Mouse (Mus musculus) ES-CJ7 (cell line): Measurements from ENCODE around the gene Ppp1r18.

Source experiments
- DNase-seq: peaks from one replicate; pipeline ENCODE4 v3.0.0; 2011; ENCODE audit warnings: low read depth, low spot score

Ppp1r18 gene

DNA sequence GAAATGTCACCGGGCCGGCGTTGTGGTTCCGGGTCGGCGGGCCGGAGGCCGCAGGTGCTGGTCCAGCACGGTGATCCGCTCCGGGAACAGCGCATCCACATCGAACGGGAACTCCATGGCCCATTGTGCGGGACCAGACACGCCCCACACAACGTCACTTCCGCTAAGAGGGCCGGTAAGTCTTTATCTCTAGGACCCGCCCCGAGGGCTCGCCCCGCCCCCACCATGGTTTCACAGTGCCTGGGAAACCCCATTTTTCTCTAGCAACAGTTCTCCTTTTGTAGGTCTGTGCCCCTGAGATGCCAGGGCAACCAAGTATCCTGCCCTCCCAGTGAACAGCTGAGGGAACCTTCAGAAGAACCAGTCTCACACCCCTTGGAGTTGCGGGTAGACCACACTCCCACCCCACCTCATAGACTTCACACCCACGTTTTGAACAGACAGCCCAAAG lies 44.6 kb downstream of the Ppp1r18 start, which contains the start of gene Atat1:
Atat1 (minus strand) TSS at position 157 of the 451 bp plus-strand sequence.
- DNase-seq = peak; percentile 91

DNA sequence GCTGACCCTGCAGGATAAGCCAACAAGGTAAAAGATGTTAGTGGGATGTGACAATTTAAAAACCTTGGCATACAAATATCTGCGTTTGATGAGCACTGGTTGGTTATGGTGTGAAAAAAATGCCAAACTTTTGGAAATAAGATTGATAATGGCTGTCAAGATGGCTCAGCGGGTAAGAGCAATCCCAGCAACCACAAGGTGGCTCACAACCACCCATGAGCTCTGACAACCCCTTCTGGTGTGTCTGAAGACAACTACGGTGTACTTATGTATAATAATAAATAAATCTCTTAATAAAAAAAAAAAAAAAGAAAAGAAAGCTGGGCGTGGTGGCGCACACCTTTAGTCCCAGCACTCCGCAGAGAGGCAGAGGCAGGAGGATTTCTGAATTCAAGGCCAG lies 49.6 kb downstream of the Ppp1r18 start:
- DNase-seq = no peak

DNA sequence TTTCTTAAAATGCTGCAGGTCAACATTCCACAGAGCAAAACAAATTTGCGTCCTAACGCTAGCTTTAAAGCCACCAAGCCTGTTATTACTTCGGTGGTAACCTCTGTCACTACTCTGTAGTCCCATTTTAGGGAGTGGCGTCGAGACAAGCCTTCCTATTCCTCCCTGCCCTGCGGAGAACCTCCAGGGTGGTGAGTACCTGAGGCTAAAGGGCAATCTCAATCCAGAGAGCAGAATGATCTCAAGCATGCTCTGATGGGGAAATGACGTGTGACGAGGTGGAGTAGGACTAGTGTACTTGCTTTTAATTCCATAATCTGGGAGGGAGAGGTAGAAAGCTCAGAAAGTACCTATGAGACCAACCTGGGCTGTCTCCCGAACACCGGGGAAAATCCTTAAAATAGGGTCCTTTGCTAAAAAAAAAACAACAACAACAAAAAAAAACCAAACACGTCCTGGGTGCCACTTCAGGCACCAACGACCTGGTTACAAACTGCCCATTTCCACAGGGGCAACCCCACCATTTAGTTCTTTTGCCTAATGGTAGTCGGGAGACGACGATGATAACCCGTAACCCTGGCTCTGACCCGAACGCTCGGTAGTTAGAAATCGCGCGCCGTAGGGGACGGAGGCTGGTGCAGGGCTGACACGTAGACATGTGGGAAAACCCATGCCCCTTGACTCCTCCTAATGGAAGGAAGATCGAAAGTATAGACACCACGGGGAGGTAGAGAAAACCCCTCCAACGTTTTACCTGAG lies 50.3 kb downstream of the Ppp1r18 start:
- peak; percentile 58 for DNase-seq

DNA sequence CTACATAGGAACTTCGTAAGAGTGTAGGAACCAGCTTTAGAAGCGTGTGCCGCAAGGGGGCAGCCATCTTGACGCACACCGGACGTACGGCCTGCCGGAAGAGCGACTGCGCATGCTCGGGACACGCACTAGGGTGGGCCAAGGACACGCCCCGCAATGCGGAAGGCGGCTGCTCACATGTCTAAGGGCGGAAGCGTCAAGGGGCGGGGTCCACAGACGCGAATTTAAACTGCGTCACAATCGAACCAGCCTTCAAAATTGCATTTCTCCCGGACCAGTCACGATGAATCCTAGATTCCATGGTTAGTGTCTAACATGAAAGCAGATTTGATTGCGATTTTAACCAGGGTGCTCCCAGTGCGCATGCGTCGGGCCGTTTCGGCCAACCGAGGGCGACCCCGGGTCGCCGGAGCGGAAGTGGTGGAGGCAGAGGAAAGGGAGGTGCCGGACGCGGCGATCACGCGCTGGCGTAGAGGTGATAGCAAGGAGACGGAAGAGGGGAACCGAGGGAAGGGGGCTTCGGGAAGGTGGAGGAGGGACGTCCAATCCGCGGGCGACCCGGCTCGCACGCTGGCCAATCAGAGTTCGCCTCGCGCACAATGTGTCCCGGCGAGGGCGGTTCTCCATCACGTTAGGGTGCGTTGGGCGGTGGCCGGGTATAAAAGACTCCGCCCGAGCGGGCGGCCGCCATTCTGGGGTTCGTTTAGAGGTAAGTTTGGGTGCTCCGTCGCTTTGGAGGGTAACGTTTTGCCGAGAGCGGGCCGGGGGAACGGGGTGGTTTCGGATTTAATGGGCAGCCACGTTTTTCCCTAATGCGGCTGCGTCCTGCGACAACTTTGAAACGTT lies 51.1 kb downstream of the Ppp1r18 start, which contains the start of the genes Mrps18b and Ppp1r10:
Mrps18b (minus strand) TSS at position 93 of the 846 bp plus-strand sequence.
Ppp1r10 (plus strand) TSS at position 138 of the 846 bp plus-strand sequence.
- DNase-seq = peak; percentile 99

DNA sequence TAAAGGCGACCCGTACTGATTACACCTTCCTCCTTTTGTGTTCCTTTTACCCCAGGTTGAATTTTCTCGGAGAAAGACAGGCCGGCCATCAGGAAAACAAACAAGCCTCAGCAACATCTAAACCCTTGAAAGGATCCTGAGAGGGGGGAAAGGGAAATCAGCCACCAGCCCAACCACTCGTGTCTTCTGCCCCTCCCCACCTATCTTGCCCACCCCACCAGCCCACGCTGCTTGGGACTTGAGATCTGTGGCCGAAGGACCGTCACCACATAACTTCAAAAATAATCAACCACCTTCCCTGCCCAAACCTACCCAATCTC lies 51.7 kb downstream of the Ppp1r18 start:
- no peak for DNase-seq

DNA sequence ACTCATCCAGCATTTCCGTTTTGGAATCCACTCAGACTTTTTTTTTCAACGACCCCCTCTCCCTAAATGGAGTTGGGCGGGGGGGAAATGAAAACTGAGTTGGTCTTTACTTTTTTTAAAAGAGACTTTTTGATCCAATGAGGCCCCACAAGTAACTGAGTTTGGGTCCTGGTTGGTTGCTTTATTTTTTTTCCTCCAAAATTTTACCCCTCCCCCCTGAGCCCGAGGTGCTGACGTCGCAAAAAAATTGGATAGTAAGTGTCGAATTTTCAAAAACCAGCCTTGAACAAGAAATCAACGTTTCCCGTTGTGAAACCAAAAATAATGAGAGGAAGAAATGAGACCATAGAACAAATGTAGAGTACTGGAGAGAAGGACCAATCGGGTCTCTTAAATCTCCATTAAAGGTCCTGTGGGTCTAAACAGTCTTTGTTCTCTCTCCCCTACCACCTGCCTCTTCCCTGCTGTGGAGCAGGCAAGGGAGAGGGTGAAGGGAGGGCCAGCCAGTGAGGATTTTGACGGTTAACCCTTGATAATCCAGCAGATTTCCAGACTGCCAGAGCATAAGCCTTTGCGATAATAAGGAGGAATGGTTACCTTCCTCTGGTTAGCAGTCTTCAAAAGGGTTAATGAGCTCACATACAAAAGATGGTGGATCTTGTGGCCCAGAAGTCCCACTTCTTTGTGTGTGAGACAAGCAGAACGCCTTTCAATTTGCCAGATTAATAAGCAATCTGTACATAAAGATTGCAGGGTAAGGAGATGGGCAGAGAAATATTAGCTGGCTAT lies 52.3 kb downstream of the Ppp1r18 start:
- peak; percentile 71 for DNase-seq

DNA sequence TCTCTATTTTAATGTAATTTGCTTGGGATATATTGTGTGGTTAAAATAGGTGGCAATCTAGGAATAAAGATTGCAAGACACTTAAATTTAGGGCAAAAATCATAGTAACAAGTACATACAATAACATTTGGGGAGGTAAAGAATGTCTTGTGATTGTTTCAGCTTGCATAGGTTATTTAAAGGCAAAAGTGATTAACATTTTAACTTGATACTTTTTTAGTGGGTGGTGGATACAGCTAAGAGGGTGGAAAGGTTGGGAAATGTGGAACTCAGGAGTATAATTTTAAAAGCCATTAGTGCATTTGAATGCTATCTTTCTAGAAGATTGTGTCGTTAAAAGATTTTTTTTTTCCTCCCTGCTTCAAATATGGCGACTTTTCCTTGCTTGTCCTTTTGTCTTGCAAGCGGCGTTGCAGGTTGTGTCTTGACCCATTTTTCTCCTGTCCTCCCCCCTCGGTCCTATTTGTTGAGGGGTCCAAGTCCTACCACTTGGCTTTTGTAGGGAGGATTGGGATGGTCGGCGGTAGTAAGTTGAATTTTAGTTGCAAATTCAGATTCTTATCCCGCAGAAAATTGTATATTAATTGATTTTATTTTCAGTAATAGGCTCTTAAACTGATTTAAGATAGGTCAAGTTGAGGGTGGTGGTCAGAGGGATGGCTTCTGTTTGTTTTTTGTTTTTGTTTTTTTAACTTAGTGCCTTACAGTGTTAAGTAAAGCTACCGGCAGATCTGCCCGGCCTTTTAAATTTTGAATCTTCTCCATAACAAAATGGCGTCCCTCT lies 53.1 kb downstream of the Ppp1r18 start:
- DNase-seq = peak; percentile 74

DNA sequence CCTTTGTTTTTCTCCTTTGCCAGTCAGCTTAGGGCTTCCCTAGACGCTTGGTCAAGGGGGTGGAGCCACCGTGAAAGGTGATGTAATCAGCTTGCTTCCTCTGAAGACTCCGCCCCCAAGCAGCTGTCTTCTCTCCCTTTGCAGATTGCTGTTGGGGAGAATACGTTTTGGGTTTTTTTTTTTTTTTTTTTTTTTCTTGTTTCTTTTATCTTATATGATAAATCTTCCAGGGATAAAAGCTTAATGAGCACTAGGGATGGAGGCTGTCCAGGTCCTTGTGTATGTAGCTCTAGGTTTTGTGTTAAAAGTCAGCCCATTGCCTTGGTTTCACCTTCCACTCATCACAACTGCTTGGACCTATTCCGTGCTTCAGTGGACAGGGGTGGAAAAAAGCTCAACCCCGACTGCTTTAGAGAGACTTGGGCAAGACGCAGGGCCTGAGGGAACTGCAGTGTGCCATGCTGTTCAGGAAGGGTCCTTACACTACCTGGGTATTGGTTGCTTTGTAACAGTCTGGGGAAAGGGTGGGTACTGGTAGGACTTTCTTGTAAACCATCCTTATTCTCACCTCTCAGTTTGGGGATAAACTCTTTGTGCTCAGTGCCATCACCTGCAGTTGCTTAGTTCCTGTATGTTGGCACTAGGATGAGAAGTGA lies 53.8 kb downstream of the Ppp1r18 start:
- peak; percentile 98 for DNase-seq

DNA sequence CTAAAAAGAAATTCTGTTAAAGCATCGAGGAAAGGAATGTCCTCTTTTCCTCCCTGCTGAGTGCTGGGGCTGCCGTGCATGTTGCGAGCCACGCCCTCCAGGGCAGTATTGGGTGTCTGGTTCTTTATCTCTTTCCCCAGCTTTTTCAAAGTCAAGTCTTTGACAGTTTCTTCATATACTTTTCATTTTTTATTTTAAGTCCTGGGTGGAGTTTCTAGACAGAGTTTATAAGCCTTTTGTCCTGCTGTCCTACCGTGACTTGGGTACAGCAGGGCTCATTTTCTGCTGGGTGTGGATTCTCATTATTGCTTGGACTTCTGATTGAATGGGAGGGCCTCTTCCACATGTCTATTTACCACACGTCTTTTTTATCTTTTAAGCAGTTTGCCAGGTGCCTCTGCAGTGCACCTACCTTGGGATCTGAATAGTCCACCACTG lies 54.5 kb downstream of the Ppp1r18 start:
- no peak for DNase-seq

DNA sequence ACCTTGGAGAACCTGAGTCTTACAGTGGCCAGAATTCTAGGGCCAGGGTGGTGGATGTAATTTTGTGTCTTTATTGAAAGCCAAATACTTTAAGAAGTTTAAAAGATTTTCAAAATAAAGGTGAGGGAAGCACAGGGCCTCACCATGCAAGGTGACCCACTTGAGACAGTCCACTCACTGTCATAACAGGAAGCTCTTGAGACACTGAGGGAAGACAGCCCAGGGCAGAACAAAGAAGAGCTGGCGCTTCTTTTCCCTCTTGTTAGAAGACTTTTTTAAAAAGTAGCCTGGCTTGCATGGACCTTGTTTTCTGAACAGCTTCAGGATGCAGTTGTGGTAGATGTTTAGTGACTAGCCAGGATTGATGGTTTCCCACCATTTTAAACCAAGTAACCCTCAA lies 55.0 kb downstream of the Ppp1r18 start:
- no peak for DNase-seq

DNA sequence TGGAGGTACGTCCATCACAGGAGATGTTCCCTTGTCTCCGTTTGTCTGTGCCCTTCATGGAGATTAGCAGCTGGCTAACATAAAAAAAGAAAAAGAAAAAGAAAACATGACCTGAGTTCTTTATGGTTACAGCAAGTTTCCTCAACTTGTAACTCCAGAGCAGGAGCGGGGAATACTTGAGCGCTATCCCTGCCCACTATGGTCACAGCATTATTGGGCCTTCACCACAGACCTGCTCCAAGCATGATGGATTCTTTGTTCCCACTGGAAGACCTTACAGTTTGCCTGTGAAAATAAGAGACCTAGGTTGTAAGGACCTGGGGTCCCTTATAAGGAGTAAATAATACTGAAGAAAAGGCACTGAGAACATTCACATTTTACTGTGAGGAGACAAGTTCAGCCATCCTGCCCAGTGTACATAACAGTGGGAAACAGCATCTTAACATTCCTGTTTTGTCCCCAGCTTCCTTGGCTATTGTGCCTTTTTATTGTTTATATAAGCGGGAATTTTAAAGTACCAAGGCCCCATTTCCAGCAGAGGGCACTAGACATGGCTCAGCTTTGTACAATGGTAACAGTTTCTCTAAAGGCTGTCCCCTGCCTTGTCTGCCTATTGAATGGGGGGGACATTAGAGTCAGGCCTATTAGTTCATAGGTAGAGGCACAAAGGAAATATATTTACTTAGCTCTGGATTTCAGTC lies 55.6 kb downstream of the Ppp1r18 start:
- peak; percentile 70 for DNase-seq

DNA sequence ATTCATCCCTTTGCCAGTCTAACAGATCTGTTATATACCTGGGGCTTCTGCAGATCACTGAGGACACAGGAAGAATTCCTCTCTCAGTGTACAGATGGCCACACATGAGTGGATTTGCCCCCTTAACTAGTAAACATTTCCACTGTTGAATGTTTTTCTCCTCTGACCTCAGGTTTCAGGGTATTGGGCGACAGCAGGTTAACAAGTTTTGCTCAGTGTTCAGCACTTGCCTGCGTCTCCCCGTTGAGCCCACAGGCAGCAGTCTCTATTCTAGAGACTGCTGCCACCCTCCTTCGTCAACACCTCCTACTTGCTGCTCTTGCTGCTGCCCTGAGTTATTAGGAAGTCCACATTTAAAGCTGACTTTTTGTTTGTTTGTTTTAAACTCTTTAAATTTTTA lies 56.3 kb downstream of the Ppp1r18 start:
- DNase-seq = no peak

DNA sequence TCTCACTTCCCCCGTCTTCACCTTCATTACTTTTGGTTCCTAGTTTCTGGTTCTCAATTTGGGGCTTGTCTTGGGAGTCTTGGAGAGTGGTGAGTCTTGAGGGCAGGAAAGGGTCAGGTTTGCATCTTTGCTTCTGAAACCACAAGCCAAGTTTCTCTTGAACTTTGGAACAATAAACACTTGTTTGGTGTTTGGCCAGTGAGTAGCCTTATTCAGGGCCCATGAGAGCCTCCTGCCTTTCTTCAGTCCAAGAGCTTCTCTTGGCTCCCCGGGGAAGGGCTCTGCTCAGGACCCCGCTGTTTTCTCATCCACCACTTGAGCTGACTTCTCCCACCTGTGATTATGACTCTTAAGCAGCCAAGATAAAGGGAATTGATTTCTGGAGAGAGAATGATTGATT lies 57.2 kb downstream of the Ppp1r18 start:
- DNase-seq = no peak

DNA sequence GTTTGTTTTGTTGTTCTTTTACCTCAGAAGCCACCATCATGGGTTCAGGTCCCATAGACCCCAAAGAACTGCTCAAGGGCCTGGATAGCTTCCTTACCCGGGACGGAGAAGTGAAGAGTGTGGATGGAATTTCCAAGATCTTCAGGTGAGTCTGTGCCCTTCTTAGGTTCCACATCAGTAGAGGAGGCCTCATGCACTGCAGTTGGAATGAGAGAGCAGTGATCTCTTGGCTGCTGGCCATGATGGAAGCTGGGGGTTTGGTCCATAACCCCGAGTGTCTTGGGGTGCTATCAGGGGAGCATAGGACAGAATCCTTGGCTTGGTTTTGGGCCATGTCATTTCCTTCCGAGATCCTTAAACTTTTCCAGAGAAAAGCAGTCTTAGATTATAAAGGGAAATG lies 57.9 kb downstream of the Ppp1r18 start:
- DNase-seq = no peak
